Mouse (Mus musculus): ENCODE data around the gene Cdh23.

- TF ChIP-seq CTCF (IDR thresholded peaks at IDR 0.05; ENCODE audit: low read depth, low read length) = no peak
- TF ChIP-seq GATA1 (IDR thresholded peaks at IDR 0.05; ENCODE audit: borderline replicate concordance, low read length) = no peak
- TF ChIP-seq TAL1 (conservative IDR thresholded peaks at IDR 0.05; ENCODE audit: low read depth, low read length) = no peak
Observed at GRCm38 (mm10) chr10:60286546-60286945, 409.7 kb downstream of the Cdh23 start.

Measured in G1E (cell line).